Mouse (Mus musculus) gonadal fat pad, adult 2 months (tissue): ENCODE results near the gene Ankrd13a. TPM values are rescaled to one million over a fixed set of nuclear protein-coding genes. Genes with fewer than 3 reads are reported as not detected.

Source experiments
- DNase-seq: peaks from one replicate; pipeline ENCODE4 v3.0.0-alpha.2; 2012; ENCODE audit warnings: low read depth
- polyA plus RNA-seq: library from polyadenylated mRNA; depleted of rRNA; stranded (reverse); fragments of >200 nt; gene quantifications from 2 replicates; pipeline ENCODE4 v1.2.3, GENCODE M21; 2012; rRNA removed

Ankrd13a gene
- polyA plus RNA-seq: 50.3 and 56.1 TPM in 2 replicates

- DNase-seq: no peak
These were observed at the start of gene Ankrd13a for GRCm38 (mm10) chr5:114774403-114775051. Ankrd13a (plus strand) TSS chr5:114774677.

DNA sequence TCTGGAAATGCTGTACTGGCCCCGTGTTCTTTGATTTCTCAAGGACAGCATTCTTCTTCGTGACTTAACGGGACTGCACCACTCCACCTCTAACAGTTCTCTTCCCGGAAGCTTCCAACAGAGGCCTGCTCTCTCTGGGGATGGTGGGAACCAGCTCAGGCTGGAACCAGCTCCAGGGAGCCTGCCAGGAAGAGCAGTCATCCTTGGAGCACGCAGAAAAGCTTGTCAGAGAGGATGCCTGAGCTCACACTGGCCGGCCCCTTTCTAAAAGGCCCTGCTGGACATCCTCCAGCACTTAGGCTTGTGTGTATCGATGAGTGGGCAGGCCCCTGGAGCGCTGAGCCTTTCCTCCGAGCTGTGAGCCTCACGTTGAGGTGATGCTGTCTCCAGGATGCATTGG, 46.3 kb upstream of the Ankrd13a start:
- no peak for DNase-seq

GRCm38 (mm10) chr5:114730129-114730528, 44.3 kb upstream of the Ankrd13a start:
- no peak for DNase-seq

DNA sequence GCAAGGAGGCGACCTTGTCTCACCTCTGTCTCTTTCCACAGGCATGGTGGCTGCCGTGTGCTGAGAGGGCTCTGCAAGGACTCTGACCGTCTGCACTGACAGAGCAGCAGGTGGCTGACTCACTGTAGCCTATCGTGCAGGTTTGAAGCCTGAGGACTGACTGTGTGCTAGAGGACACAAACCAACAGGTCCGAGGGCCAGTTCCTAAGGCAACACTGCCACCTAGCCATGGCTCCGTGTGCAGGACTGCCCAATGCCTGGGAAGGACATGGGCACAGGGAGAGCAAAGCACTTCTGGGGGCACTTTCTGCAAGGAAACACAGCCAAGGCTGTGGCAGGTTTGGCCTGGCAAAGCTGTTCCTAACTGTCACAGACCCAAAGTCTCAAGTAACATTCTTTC, 43.0 kb upstream of the Ankrd13a start:
- DNase-seq: no peak

DNA sequence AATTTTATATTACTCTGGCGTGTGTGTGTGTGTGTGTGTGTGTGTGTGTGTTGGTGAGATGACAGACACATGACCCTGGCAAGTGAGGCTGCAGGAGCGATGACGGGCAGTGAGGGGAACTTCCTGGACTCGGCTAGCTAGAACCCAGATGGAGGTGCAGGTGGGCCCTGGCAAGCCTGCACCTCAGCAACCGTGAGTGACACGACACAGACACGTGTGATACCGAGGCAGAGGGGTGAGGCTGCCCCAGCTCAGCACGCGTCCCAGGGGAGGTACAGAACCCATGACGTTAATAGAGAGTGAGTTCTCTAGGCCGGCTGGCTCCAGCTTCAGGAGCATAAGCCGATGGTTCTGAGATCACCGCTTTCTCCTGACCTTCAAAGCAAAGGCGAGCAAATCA, 42.5 kb upstream of the Ankrd13a start:
- no peak for DNase-seq

DNA sequence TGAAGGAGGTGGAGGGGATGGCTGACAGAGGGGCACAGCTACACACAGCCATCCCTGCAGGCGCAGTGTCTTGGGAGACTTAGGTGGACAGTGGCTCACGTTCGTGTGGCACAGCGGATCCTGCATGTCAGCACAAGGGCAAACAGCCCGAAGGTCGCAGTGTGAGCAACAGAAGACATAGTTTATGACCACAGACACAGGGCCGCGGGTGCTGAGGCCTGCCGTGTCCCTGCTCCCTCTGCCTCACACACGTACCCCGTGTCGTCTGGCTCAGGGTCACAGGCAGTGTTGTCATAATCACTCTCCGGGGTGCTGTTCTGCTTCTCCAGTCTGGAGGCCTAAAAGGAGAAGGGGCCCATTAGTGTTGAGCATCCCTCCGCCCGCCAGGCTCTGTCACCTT, 40.9 kb upstream of the Ankrd13a start:
- DNase-seq: no peak

- DNase-seq: peak; percentile 16
These were observed 37.2 kb upstream of the Ankrd13a start for GRCm38 (mm10) chr5:114737090-114737887.

DNA sequence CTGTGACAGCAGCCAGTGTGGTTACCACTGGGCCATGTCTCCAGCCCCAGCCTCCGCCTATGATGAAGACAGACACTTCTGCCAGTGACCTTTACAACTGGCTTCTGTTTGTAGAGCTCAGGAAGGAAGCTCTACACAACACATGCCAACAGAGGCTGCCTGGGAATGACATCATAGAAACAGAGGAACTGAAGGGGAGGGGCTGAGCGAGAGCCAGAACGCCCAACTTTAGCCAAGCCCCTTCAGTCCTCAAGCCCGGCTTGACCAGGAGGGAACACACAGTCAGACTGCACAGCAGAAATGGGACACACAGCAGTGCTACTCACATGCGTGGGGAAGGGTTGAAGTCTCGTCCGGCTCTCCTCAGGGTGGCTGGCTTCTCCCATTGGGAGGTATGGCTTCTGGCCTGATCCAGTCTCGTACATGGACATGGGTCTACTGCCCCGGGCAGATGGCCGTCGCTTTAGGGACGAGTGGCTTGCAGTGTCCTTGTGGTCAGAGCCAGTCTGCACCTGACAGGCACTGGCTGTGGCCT, 35.7 kb upstream of the Ankrd13a start:
- DNase-seq: no peak

GRCm38 (mm10) chr5:114740595-114740994, 33.9 kb upstream of the Ankrd13a start:
- no peak for DNase-seq

DNA sequence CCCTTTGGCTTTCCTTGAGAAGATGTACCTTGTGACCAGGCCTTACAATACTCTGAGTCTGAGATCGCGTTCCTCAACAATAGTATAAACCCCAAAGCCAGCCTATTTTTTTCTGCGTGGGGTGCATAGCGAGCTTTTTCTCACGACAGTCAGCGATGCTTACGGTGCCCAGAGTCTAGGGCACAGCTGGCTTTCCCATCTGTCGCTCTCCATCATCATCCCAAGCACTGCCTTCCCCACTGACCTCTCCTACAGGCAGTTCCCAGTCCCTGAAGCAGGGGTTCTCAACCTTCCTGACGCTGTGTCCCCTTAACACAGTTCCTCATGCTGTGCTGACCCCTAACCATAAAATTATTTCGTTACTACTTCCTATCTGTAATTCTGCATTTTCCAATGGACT, 31.9 kb upstream of the Ankrd13a start:
- no peak for DNase-seq

- DNase-seq: no peak
These were observed 31.3 kb upstream of the Ankrd13a start for GRCm38 (mm10) chr5:114742998-114743696.

DNA sequence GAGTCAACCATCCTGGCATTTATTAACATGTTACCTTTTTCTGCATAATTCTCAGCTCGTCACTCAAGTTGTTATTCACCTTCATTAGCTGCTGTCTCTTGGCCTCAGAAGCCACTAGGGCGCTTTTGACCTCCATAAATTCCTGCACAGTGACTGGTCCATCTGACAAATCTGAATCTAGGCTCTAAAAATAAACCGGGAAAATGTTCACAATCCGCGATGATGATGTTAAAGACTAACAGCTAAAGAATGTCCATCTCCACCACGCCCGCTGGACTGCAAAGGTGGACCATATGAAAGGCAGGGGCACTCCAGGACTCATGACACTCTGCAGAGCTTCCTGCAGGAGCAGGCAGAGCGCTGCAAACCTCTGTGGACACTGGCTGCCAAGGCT, 30.8 kb upstream of the Ankrd13a start:
- DNase-seq: no peak

DNA sequence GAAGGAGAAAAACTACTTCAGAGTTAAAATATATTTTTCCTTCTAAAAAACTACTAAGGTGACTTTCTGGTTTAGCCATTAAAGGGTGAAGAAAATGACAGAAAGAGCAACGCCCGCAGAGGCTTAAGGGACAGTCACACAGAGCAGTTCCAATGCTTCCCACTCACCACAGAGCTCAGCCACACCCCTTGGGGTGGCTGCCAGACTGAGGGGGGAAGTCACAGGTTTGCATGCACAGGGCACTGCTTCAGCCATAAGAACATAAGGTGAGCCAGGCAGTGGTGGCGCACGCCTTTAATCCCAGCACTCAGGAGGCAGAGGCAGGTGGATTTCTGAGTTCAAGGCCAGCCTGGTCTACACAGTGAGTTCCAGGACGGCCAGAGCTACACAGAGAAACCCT, 28.9 kb upstream of the Ankrd13a start:
- peak; percentile 49 for DNase-seq

GRCm38 (mm10) chr5:114746886-114747285, 27.6 kb upstream of the Ankrd13a start:
- no peak for DNase-seq

DNA sequence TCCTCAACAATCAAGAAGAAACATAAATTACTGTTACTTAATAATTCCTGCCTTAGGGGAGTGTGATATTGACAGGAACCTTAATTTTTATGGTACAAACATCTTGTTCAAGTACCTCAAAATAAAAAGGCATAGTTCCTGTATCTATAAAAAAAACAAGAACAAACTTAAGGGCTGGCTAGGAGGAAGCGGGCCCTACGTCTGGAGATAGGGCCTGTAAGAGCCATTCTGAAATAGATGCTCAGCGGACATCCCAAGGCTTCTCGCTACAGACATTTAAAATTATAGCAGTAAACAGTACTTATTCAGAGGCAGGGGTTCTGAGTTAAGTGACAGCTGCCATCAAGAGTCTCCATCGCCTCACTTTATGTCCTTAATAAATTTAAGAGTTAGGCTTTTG, 27.0 kb upstream of the Ankrd13a start:
- DNase-seq: no peak

- no peak for DNase-seq
These were observed 24.2 kb upstream of the Ankrd13a start for GRCm38 (mm10) chr5:114750325-114750724.

DNA sequence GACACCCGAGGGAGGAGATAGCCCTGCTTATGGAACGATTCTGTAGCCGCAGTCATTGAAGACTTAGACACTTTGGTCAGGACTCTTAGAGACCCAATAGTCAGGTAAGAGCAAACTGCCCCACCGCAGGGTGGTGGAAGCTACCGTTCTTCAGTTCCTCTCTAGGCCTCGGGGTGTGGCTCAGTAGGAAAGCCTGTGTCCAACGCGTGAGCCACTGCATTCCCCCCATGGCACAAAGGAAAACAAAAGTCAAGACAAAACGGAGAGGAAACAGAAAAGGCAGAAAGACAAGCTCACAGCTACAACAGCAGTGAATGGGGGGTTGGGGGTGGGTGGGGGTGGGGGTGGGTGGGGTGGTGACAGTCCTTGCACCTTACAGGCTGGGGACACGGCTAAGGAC, 22.1 kb upstream of the Ankrd13a start:
- no peak for DNase-seq

DNA sequence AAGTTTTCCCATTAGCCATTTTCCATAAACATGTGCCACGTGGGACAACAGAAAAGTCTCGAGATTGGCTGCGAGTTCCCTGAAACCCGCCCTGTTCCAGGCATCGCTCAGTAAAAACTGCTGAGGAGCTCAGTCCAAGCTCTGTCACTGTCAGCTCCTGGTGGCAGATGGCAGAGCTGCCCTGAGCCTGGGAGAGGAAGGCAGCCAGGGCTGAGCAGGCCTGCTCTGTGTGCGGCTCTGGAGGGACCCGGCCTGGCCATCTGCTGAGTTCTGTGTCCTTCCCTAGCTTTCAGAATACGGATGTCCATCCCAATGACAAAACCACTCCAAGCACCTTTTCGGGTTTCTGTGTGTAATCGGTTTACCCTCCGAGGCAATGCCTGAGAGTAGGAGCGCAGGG, 21.1 kb upstream of the Ankrd13a start:
- DNase-seq: no peak

DNA sequence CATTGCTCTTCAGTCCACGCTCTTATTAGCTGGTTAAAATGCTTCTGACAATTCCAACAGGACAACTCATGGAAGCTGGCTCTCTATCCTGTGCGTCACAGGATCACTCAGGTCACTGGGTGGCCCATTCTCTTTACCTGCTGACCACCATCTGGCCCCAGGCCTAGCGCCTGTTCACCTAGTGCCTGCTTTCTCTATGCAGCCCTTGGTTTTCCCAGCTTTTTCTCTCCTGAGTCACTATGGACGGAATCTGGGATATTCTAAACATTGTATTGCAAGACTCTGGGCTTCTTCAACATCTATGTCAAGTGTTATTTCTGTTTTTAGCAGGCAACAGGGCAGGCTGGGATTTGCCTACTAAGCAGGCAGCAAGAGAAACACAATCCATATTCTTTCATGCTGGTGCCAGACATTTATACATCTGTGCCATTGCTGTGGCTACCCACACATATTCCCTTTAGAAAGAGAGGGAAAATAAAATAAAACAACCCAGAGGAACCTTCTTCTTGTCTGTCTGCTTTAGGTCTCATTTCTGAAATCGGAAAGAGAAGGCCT, 14.9 kb upstream of the Ankrd13a start:
- DNase-seq: no peak

DNA sequence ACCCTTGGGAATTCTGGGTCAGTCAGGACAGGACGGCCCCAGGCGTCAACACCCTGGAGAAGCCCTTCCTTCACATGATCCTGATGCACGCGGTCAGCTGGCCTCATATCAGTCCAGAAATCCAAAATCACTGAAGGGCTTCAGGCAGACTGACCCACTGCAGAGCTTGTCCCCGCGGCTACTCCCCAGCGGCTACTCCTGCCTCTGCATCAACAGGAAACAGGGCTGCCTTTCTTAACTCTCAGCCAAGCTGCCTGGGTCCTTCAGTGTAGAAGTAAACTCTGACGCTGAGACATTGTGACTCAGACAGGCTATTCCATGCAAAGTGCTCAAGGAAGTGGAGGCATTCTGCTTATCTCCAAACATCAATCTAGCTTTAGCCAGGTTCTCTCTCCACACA, 12.5 kb upstream of the Ankrd13a start:
- DNase-seq: no peak

- DNase-seq: no peak
These were observed 9.4 kb upstream of the Ankrd13a start for GRCm38 (mm10) chr5:114764812-114765735.
